Mouse (Mus musculus): Measurements from ENCODE around the gene Anks1.
"Not testable (repeated sequence)": the region's sequence is repeated elsewhere in the genome, so short reads cannot be mapped to it uniquely, and the experiment has no call there.

Anks1 gene

GRCm38 (mm10) chr17:27931826-27932225 lies 22.7 kb downstream of the Anks1 start:
- DNase-seq (ENCODE audit: low spot score) = no peak

GRCm38 (mm10) chr17:27934136-27934910 lies 25.2 kb downstream of the Anks1 start:
- no peak for DNase-seq (ENCODE audit: low spot score)

- DNase-seq (ENCODE audit: low spot score) = no peak
Observed at GRCm38 (mm10) chr17:27935091-27935490, 26.0 kb downstream of the Anks1 start.

- no peak for DNase-seq (ENCODE audit: low spot score)
Observed at GRCm38 (mm10) chr17:27937054-27937615, 28.0 kb downstream of the Anks1 start.

GRCm38 (mm10) chr17:27938121-27938754 lies 29.1 kb downstream of the Anks1 start:
- no peak for DNase-seq (ENCODE audit: low spot score)

DNA sequence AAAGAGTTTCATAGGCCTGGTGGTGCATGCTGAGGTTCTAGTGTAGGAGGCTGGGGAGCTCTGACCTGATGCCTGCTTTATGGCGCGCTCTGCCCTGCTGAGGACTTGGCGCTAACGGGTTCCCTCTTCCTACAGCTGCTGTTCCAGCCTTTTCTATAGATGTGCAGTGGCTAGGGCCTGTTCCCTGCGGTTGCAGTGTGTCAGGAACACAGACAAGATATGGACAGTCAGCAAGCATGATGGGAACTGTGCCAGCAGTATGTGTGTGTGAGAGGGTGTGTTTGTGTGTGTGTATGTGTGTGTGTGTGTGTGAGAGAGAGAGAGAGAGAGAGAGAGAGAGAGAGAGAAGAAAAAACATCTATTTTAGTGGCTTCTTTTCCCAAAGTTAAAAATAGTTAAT lies 29.9 kb downstream of the Anks1 start:
- no peak for DNase-seq (ENCODE audit: low spot score)

- DNase-seq (ENCODE audit: low spot score) = no peak
Observed at GRCm38 (mm10) chr17:27940352-27940751, 31.2 kb downstream of the Anks1 start.

DNA sequence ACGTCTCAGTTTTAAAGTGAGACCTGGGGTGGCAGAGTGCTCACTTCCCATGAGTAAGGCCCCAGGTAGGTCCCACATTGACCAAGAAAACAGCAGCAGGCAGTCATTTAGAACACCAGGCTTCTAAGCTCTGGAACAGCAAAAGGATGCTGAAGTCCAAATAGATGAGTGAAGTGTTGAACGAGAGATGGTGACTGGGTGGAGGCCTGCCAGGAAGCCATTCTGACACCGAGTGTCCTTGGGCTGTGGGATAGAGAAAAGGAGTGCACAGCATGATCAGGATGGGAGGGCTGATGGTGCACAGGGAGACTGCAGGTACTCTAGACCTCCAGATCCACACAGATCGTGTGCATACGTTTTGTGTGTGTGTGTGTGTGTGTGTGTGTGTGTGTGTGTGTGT lies 32.1 kb downstream of the Anks1 start:
- no peak for DNase-seq (ENCODE audit: low spot score)

GRCm38 (mm10) chr17:27941698-27942097 lies 32.6 kb downstream of the Anks1 start:
- no peak for DNase-seq (ENCODE audit: low spot score)

- no peak for DNase-seq (ENCODE audit: low spot score)
Observed at GRCm38 (mm10) chr17:27942131-27942530, 33.0 kb downstream of the Anks1 start.

DNA sequence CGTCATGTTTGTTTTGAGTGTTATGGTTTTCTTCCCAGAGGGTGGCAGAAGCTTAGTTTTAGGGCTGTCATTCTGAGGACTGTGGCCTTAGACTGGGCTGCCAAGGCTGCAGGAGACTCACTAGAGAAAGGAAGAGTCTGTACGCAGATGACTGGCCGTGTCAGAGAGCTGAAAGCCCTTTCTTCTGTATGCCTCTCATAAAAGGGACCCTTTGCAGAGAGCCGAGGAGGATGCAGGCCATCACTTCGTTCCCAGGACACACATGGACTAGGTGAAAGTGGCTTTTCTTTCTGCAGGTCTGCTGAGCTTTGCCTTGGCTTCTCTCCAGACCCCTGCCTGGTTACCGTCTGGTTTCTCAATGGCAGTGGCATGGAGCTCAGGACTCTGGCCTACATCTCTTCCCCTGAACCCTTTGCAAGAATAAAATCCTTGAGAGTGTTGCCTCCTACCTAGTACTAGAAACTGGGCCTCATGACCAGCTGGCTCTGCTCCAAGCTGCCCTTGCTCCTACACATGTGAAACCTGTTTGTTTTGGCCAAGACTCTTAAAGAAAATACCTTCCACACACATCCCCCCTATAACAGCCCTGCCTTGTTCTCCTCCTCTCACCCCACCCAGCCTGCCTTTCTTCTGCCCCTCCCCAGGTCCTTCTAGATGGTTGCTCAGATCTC lies 36.6 kb downstream of the Anks1 start:
- DNase-seq (ENCODE audit: low spot score) = no peak

DNA sequence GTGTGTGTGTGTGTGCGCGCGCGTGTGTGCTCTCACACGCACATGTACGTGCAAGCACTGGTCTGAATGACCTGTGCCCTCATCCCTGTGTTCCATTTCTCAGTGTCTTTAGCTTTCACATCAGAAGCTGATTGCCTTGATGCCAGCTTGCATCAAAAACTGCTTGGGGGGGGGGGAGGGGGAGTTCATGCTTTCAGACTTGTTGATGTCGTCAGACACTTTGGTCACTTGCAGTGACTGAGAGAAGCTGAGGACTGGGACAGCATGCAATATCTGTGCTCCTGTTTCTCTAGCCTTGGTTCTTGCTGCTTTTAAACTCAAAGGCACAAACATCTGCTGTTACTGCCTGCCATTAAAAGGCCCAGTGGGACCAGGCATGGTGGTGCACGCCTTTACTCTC lies 37.3 kb downstream of the Anks1 start:
- no peak for DNase-seq (ENCODE audit: low spot score)

DNA sequence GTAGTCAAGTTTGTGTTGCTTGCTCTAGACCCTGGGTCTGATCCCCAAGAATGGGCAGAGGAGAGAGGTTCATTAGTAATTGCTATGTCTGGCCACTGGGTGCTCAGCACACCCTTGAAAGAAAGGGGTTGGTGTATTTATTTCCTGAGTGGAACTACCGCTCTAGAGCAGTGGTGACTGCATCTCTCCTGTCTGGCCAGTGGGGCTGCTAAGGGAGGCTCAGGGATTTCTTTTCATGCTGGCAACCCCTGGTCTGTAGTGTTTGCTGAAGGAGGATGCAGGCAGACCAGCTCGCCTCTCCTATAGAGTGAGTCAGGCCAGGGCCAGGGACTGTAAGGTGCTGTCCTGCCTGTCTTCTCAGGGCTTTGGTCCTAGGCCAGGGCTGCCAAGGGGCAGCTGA lies 38.0 kb downstream of the Anks1 start:
- no peak for DNase-seq (ENCODE audit: low spot score)

DNA sequence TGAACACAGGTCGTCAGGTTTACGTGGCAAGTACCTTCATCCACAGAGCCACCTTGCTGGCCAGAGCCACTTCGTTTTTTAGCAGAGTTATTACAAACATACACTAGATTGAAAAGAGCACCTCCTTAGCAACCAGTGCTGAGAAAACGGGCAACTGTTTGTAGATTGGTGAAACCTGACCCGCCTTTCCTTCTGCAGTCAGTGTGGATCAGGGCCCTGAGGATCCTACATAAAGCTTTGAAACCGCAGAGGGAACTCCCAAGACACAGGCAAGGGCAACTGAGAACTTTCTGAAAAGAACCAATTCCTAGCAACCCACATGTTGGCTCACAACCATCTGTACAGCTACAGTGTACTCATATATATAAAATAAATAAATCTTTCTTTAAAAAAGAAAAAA lies 44.0 kb downstream of the Anks1 start:
- DNase-seq (ENCODE audit: low spot score) = no peak

DNA sequence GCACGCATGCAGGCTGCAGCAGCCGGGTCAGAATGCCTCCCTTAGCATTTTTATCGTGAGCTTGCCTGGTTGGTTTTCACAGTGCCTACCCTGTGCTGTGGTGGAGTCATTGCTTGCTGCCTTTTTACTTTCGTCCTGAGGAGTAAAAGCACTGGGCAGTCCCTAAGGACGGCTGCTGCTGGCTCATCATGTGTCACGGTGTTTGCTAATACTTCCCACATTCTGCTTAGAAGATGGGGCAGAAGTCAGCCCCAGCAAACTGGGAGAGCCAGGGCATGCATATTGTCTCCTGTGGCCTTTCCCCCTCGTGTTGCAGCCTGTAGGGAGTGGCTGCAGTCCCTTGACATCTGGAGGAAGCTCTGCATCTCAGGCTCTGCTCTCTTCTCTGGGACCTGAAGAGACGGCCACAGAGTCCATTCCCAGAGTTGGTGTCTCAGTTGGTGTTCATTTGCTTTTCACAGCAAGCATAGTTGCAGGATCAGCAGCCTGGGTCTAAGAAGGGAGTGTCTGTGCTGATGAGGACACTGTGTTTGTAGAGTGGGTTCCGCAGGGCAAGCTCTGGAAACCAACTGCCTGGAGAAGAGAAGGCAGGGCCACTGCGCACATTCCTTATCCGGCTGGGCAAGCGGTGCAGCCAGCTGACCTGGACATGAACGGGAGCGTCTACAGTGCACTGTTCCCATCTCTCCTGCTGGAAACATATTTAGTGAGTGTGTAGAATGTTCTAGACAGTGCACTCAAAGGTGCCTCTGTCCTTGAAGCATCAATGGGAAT lies 45.7 kb downstream of the Anks1 start:
- no peak for DNase-seq (ENCODE audit: low spot score)

- DNase-seq (ENCODE audit: low spot score) = no peak
Observed at GRCm38 (mm10) chr17:27957649-27958048, 48.5 kb downstream of the Anks1 start.

DNA sequence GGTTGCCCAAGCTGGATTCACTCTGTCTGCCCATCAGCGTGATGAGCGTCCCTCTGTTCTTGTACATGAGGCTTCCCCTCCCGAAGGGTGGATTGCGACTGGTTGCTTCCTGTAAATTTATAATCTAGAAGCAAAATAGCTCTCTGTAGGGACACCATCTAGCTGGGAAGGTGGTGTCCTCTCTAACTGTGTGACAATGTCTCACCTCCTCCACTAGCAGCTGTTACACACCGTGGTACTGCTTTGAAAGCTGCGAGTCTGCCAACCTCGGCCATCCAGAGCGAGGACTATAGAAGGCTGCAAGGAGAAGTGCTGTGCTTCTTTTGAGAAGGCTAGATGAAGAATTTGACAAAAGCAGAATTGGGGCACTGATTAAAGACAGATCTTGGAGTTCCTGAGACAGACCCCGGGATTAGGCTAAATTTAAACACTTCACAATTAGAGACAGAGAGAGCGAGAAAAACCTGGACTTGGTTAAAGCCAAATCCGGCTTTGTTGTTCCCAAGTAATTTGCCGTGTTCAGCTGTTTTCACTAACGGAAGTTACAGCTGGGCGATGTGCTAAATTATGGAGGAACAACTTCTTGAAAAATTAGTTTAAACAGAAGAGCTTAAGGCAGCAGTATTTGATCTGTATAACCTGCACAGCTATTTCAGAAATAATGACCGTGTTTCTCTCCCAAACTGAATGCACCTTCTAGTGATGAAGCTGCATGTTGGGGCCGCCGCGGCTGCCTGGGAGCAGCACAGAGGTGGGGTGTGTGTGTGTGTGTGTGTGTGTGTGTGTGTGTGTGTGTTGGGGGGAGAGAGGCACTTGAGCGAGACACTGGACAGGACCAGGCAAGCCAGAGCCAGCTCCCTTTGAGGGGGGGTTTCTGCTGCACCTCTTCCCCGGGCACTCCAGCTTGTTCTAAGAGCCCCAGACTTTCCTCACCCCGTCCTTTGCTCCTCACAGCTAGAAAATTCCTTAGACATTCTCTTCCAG lies 51.3 kb downstream of the Anks1 start:
- DNase-seq (ENCODE audit: low spot score) = no peak

- DNase-seq (ENCODE audit: low spot score) = not testable (repeated sequence)
Observed at GRCm38 (mm10) chr17:27963120-27963519, 54.0 kb downstream of the Anks1 start.

DNA sequence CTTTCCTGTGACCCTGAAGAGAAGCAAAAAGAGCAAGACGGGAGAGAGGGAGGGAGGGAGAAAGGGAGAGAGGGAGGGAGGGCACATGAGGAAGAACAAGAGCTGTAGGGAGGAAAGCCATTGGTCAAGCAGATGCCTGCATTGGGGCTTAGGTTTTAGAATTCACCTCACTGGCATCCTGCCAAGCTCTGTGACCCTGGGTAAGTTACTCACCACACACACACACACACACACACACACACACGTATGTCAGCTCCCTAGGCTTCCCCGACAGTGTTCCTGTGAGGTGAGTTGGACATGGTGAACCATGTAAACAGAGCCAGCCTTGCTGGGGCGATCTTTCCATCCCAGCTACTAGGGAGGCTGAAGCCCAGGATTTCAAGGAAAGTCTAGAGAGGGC lies 55.5 kb downstream of the Anks1 start:
- DNase-seq (ENCODE audit: low spot score) = no peak

DNA sequence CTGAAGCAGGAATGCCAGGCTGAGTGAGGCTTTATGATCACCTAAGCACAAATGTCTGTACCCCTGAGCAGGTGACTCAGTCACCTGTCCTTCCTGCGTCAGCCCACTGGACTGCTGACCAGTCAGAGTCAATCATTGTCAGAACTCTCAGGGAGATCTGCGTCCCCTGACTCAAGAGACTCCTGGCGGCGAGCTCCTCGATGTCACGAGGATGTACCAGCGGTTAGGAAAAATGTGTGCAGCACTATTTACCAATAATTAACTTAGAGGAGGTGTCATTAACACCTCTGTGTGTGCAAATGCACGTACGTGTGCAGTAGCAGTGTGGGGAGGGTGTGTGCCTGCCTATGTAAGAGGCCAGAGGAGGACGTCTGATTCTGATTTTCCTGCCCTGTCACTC lies 56.2 kb downstream of the Anks1 start:
- no peak for DNase-seq (ENCODE audit: low spot score)

DNA sequence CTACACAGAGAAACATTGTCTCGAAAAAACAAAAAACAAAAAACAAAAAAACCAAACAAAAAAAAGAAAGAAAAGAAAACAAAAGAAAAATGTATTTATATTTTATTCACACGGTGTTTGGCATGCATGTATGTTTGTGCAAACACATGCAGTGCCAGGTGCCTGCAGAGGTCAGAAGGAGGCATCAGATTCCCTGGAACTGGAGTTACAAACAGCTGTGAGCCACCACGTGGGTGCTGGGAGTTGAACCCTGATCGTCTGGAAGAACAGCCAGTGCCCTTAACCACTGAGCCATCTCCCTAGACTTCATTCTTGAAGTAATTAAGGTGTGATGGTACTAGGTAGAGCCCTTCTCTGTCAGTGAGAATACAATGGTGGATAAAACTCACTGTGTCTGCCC lies 57.0 kb downstream of the Anks1 start:
- DNase-seq (ENCODE audit: low spot score) = no peak

Measured in c-Kit-positive CD71-positive TER-119-positive erythroid progenitor cells, embryonic 14.5 days (primary cell).